Mouse (Mus musculus) MEL-GATA-1-ER (cell line): ENCODE measurements around the gene Ghrh.

Source experiments
- DNase-seq: peaks from one replicate; pipeline ENCODE4 v3.0.0-alpha.2; 2012; ENCODE audit warnings: low read depth; ENCODE audit errors: extremely low read depth

Ghrh gene

DNA sequence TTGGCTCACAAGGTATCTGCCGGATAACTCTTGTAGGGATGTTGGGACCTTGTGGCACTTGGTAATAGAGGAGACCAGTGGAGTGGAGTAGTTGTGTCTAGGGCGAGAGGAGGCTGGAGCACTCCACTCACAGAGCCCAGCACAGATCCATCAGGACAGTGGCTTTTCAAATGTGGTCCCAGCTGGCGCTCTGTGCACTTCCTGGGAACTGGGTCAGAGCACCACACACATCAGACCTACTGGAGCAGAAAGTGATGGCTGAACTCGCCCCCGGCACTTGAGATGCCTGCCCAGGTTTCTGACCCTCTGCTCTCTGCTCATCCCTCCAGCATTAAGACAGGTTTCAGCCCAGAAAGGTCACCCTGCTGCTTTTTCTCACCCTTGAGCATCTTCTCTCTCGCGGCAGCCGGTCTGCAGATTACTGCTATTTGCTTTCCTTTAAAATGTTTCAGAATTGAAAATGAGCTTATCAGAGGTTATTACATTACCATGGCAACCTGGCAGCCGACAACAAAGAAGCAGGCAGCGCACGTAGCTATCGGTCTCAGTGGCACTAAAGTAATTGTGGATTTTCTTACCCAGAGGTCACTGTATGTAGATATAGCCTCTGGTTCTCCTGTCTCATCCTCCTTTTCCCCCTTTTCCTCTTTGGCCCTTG, 1.9 kb upstream of the Ghrh start:
- no peak for DNase-seq

DNA sequence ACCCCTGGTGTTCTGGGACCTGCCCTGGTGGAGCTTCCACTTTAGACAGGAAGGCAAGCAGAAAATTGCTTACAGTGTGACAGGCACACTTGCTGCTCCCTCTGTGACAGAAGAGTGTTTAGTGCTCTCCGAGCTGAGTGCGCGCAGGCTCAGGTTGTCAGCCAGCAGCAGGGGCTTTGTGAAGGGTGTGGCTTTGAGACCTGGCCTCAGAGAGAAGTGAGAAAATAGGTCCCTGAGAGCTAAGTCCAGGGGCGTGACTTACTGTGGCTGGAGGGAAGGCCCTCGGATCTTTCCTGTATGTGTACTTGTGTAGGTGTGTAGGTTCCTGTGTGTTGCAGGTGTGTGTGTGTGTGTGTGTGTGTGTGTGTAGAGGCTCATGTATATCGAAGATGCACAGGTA, 4.0 kb downstream of the Ghrh start:
- DNase-seq = no peak

DNA sequence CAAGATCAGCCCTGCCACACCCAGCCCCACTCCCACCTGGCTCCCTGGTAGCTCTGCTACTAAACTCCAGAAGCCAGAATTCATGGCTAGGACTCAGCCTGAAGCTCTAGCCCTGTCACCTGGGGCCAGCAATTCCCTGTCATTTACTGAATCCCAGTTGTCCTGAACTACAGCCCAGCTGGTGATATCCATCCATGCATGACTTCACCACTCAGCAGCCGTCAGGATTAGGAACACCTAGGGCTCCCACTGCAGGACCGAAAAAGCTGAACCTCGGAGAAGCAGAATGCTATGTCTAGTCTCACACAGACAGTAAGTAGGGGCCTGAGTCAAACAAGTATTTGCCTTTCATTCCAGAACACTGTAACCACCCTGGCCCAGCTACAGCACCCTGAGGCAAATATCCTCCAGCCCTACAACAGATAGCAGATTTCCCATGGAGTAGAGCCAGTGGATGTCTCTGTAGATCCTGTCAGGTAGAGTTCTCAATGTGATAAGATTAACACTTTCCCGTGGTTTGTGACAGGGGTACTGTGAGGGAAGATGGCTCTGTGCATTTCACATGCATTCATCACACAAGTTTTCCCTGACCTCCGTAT, 4.9 kb downstream of the Ghrh start:
- no peak for DNase-seq

DNA sequence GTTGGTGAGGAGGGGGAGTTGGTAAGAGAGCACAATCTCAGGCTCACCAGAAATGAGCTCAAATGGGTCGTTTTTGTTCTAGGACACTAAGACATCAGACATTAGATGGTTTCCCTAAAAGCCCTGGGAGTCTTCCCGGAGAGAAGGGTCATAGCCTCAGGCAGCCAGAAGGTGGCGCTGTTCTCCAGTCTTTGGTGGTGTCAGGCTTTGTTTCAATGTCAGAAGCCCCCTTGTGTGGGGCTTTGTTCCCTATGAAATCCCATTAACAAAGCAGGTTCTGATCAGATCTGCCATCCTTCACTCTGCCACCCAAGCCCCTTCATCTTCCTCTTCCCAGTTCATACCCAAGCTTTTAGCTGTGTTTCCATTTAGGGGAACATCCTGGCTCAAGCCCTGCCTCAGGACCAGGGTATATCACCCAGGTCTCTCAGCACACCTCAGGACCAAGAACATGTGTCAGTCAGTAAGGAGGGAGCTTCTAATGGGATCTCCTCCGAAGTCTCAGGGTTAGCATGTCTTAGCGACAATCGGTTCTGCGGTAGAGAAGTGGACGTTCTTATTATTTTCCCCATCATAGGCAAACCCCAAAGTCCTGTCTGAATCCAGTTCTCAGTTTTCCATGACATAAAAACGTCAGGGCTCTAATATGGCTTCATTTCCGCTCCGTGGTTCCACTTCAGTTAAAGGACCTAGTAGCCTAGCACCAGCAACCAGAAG, 5.6 kb downstream of the Ghrh start:
- no peak for DNase-seq

DNA sequence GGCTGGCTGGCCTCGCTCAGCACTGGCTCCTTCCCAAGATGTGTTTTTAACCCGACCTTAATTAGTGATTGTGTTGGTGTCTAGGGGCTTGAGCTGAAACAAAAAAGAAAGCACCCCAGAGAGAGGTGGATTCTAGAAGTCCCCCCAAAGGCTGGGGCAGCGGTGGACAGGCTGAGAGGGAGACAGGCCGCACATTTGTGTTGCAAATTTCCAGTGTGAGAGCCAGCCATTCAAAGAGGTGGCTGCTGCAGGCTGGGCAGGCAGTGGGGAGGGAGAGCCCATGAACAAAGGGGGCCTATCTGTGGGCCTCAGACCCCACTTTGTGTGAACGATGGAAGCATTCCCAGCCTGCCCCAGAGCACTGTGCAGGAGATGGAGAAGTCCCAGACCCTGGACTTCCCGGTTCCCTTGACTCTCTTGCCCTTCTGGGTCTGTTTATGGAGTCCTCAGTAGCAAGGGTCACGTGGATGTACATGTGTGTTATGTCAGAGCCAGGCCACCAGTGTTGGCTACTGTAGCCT, 7.0 kb downstream of the Ghrh start:
- DNase-seq = no peak

DNA sequence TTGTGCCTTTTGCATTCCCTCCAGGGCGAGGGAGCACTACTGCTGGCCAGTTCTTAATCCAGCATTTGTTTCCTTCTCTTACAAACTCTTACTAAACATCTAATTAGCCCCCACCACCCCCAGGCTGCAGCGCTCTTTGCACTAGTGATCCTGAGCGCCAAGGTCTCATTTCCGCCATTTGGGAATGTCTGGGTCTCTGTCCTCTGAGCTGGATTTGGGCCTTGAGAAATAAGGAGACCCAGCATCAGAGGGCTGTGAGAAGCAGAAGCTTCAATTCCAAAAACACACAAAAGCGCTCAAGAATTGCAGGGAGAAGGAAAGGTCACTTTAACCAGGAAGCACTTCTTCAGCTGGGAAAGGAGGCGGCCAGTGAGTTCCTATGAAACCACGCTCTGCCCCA, 7.8 kb downstream of the Ghrh start:
- DNase-seq = no peak

DNA sequence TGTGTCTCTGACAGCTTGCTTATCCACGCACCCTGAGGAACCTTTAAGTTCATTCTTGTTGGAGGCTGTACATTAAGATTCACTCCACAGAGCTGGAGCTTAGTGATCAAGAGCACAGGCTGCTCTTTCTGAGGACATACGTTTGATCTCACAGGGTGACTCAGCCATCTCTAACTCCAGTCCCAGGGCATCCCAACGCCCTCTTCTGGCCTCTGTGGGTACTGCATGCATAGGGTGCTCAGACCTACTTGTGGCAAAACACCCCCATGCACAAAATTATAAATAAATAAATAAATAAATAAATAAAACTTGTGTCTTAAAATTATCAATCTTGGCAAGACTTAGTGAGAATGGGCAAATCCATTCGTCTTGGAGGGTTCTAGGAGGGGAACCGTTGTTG, 8.6 kb downstream of the Ghrh start:
- peak; percentile 36 for DNase-seq

DNA sequence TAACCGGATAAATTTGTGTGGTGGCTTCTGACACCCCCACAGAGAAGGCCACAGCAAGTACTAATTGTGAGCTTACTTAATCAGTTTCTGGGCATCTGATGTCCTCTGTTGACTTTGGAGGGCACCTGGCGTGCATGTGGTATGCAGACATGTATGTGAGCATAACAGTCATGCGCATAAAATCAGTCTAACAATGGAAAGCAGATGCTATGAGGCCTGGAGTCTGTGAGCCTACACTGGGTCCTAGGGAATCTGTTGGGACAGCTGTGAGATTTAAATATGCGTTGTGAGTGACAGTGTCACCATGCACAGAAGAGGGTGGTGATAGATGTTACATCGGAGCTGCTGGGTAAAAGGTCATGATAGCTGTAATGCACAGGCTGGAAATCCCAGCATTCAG, 15.2 kb downstream of the Ghrh start:
- no peak for DNase-seq

DNA sequence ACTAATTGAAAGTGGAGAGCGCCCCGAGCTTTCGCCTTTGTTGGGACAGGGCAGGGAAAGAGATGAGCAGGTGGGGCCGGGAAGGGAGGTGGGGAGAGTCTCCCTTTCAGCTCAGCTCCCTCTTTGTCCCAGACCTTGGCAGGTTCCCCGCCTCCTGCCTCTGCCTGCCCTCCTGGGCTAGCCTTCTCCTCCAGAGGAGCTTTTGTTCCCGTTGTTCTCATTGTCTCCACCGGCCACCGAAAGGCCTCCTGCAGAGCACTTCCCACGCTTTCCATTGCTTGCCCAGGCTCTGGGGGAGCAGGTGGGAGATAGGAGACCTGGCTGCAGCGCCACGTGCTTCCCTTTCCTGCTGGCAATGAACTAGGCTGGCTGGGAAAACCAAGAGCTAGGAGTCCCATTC, 18.7 kb downstream of the Ghrh start:
- no peak for DNase-seq

DNA sequence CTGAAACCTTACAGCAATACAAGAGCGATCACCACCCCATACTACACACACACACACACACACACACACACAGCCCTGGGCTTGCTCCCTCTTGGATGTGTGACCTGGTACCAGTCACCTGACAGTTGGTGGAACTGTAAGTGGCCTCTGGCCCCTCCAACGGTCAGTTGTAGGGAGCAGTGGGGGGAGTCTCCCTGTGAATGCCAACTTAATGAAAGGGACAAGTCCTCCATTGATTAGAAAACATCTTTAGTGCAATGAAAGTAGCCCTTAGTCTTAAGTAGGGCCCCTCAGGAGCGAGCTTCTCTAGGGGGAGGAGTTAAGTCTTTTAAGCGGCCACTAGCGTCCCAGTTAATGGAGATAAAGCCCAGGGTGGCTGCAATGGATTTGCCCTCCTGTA, 19.2 kb downstream of the Ghrh start:
- peak; percentile 6 for DNase-seq

DNA sequence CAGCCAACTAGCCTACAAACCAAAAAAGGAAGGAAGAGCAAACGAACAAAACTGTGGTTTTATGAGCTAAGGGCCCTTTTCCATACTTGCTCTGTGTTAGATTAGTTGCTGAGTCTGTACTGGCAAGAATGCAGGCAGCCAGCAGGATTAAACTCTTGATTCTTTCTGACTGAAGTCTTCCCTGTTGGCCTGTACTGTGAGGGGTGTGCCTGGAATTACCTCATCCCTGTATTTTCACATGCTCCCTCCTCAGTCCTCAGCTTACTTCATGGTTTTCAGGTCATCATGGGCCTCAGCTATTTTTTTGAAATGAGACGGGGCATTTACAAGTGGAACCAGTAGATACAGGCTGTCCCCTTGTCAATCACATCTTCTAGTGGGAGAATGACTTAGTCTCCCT, 22.1 kb downstream of the Ghrh start:
- no peak for DNase-seq

DNA sequence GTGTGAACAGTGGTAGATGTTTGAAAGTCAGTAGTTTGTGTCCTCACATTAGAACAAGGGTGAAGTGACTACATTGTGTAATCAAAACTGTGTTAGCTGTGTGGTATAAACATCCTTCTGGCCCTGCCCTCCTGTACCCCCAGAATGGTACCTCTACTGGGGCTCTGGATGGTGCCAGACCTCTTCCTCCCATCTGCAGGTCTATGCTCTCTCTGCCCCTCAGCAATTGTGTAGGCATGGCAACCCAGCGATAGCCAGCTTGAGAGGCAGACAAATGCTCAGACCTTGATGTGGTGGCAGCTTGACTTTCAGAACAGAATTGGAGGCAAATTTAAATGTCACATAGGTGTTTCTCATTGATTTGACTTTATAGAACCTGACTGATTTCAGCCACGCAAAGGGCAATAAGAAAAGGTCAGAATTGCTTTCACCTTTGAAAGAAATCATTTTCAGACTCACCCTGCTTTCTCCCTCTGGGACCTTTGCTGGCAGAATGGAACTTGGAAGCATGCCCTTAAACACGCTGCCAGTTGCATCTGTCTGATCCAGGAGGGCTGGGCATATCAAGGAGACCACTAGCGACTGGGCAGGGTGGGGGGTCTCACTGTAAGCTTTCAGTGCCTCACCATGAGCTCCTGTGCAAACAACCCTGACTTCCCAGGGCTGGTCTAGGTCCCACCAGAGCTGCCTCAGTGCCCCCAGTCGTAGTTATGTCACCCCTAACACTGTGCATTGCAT, 25.1 kb downstream of the Ghrh start:
- DNase-seq = no peak

DNA sequence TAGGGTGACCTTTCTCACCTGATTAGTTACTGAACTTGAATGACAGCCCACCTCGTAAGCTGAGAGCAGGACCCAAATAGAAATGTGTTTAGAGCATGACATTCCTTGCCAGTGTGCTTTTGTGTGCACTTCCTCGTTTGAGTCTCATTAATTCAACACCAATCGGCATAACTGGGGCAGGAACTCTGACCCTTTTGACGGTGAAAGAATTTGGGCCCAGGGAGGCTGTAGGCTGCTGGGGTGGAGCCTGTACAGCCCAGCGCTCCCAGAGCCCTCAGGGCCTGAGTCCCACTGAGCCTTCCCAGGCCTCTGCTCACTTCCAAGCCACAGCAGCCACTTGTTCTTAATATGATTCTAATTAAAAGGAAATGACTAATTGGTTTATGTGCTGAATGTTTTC, 26.4 kb downstream of the Ghrh start:
- DNase-seq = no peak

DNA sequence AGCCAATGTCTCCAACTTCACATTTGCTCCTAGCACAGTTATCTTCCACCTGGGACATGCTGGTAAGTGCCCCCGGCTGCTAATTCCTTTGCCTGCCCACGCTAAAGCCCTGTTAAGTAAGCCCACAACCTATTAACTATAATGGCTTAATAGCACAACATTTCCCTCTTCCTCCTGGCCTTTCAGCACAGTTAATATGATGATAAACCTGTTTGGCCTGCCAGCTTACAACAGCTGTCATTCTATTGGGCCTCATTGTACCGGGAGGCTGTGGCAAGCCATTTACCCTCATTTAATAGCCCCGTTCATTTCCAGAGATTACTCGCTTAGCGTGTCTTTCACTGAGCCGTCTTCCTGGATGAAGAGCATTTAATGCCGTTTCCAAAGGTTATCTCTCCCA, 27.2 kb downstream of the Ghrh start:
- DNase-seq = no peak

DNA sequence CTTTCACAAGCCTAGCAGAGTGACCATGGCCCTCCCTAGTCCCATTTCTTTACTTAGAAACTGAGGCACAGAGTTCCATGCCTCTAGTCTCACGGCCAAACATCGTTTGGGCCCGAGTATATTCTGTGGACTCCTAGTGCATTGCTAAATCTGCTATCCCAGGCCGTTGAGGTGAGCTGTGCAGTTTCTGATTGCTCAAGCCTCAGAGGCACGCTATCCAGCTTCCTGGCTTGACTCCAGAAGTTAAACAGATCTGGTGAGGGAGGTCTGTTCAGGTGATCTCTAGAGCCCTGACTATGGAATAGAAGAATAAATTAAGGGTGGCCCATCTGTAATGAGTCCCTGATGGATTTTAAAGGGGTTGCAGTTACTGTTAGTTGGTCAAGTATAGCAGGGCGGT, 30.1 kb downstream of the Ghrh start:
- DNase-seq = no peak

DNA sequence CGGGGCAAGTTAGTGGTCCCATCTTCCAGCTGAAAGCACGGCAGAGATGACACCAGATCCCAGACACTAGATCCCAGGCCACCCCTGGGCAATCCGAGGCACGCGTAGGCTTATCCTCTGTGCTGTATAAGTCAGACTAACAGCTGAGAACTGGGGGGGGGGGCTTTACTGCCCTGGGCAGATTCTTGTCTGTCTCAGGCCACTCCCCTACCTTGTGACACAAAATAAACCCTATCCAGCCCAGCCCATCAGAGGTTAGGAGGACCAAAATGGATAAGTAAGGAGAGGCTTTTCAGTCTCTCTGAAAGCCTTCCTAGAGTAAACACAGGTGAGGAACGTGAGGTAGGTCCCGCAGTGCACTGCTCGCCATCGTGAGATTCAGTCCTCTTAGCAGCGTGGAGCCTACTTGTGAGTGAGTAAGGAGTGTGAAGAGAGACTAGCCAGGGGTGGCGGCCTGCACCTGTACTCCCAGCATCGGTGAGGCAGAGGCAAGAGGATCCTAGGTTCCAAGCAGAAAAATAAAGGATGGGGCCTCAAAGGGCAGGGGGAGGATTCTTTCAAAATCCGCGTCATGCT, 30.9 kb downstream of the Ghrh start:
- DNase-seq = no peak

DNA sequence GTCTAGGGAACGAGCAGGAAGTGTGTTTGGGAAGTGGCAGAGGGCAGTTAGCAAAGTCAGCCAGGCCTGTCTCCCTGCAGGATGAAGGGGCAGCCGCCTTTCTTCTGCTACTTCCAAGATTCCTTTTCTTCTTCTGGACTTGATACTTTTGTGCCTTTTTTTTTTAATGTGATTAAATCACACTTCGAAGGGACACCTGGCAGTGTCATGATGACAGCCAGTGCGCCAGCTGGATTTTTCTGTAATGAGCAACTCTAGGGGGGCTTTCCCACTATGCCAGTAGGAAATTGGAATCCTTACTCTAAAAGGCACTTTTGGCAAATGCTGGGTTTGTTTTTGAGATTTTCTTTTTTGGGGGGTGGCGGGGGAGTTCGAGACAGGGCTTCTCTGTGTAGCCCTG, 31.8 kb downstream of the Ghrh start:
- DNase-seq = no peak

DNA sequence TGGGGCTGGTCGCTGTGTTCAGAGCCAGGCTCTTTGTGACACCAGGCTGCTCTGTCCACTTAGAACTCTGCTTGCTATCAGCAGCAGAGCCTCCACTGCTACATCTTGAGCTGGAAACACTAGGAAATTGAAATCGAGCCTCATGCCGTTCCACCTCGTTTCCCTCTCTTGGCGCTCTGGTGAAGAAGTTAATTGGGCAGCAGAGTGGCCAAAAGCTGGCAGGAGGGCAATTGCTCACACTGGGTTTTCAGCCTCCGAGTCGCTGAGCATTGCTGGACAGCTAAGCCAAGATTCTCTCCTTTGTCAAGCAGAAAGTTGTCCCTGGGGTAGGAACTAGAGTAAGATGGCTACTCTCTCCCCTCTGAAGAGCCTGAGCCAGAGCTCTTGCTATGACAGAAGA, 33.0 kb downstream of the Ghrh start:
- no peak for DNase-seq

DNA sequence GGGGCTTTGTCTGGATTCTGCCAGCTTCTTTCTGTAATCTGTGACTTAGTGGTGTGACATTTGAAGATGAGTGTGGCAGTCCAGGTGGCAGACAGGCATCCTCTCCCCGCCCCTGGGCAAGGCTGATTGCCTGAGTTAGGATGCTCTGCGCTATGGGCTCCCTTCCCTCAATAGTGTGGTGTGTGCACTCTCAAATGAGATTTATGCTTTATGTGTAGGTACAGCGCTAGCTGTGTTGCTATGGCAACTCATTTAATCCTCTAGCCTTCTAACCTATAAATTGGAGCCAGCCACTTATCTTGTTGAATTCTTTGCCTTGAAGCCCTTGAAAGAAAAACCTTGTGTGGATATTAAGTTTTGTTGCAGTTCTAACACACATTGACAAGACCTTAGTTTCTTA, 33.6 kb downstream of the Ghrh start:
- DNase-seq = no peak

DNA sequence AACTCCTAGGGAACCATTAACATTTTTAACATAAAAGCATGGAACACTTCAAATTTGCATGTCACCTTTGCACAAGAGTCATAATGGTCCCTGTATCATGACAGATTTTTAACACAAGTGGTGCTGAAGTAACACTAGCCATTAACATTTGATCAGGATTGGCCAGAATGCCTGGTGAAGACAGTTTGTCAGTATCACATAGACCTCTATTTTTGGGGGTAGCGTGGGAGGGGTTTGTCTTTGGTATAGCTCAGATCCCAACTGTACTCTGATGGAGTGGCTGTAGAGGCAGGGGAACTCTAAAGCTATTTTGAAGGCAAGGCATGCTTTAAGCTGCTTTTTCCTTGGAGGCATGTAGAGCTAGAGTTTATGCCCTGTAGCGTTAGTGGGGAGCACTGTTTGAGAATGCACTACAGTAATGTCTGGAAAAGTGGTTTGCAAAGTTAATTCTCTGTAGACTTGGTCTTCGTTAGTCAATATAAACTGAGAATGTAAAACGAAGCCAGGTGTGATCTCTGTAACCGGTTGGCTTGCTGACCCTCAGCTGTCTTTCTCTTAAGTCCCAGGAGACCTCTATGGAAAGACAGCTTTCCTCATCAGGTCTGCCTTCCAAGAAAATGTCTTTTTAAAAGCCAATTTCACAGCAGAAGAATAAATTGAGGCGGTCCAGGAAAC, 36.2 kb downstream of the Ghrh start:
- no peak for DNase-seq

DNA sequence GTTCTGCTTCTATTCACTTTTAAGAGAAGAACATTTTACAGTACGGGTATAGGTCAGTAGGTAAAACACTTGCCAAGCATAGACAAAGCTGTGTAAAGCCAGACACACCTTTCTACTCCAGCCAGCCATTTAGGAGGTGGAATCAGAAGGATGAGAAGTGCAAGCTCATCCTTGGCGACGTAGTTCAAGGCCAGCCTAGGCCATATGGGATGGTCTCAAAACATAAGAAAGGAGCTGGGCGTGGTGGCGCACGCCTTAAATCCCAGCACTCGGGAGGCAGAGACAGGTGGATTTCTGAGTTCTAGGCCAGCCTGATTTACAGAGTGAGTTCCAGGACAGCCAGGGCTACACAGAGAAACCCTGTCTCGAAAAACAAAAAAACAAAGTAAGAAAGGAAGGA, 37.7 kb downstream of the Ghrh start:
- DNase-seq = no peak
